Mouse (Mus musculus): Measurements from ENCODE around the gene C2cd5. TPM values are rescaled to one million over a fixed set of nuclear protein-coding genes. Genes with fewer than 3 reads are reported as not detected.

Gene C2cd5
- polyA plus RNA-seq, 1 experiment from 2014 or later, result 29.1 TPM

GRCm38 (mm10) chr6:142962881-142963280 is 137.1 kb downstream of the C2cd5 start:
- Histone ChIP-seq H3K9me3 (ENCODE audit: control insufficient read depth, low read length) (no peaks in the 10 kb centered on the region; the same call in 1 of the 2 replicates), H3K27me3 (ENCODE audit: control insufficient read depth, insufficient read depth, low read length) (no peaks in the 10 kb centered on the region), H3K4me2 (peak overlapping the region; percentile 90), H3K9ac (ENCODE audit: low read length) (no peak overlapping the region; the same call in 1 of the 2 replicates), H3K4me3 (ENCODE audit: low read depth, low read length) (peak overlapping the region; percentile 65), H3K36me3 (ENCODE audit: control insufficient read depth, insufficient read depth, low read length) (no peaks in the 10 kb centered on the region), H3K4me1 (ENCODE audit: control insufficient read depth, insufficient read depth, low read length) (peaks cover 3% of the 10 kb centered on the region; the same call in 1 of the 2 replicates), H3K27ac (ENCODE audit: low read depth, low read length) (no peak overlapping the region)
- 92% methylated on average over 14 of the region's 14 CpGs for WGBS
- DNase-seq (ENCODE audit: low spot score, missing footprints), result peak; percentile 79
- no peak for ATAC-seq (ENCODE audit: low FRiP score)

- Histone ChIP-seq H3K4me2 (peak overlapping the region; percentile 90), H3K4me3 (ENCODE audit: low read depth, low read length) (peak overlapping the region; percentile 0; the same call in 1 of the 2 replicates), H3K36me3 (ENCODE audit: control insufficient read depth, insufficient read depth, low read length) (no peaks in the 10 kb centered on the region), H3K9ac (ENCODE audit: low read length) (no peak overlapping the region), H3K27ac (ENCODE audit: low read depth, low read length) (no peak overlapping the region), H3K9me3 (ENCODE audit: control insufficient read depth, low read length) (no peaks in the 10 kb centered on the region; the same call in 1 of the 2 replicates), H3K4me1 (ENCODE audit: control insufficient read depth, insufficient read depth, low read length) (peaks cover 3% of the 10 kb centered on the region; the same call in 1 of the 2 replicates), H3K27me3 (ENCODE audit: control insufficient read depth, insufficient read depth, low read length) (no peaks in the 10 kb centered on the region)
- ATAC-seq (ENCODE audit: low FRiP score), result no peak
- WGBS, result 81% methylated on average over 10 of the region's 10 CpGs
- peak; percentile 71 for DNase-seq (ENCODE audit: low spot score, missing footprints)
Observed at GRCm38 (mm10) chr6:142962476-142962875, 137.5 kb downstream of the C2cd5 start.

GRCm38 (mm10) chr6:142961721-142962455 is 138.1 kb downstream of the C2cd5 start:
- no peak overlapping the region for H3K4me3 ChIP-seq (ENCODE audit: low read depth, low read length)
- whole genome bisulfite sequencing, result 83% methylated on average over 9 of the region's 9 CpGs

More at GRCm38 (mm10) chr6:142961721-142962455, 138.1 kb downstream of the C2cd5 start:
- H3K36me3 ChIP-seq (ENCODE audit: control insufficient read depth, insufficient read depth, low read length), result no peaks in the 10 kb centered on the region
- no peak overlapping the region for H3K9ac ChIP-seq (ENCODE audit: low read length)
- H3K4me1 ChIP-seq (ENCODE audit: control insufficient read depth, insufficient read depth, low read length), result peaks cover 3% of the 10 kb centered on the region; the same call in 1 of the 2 replicates
- ATAC-seq (ENCODE audit: low FRiP score), result no peak
- no peaks in the 10 kb centered on the region for H3K27me3 ChIP-seq (ENCODE audit: control insufficient read depth, insufficient read depth, low read length)
- H3K4me2 ChIP-seq, result peak overlapping the region; percentile 90
- DNase-seq (ENCODE audit: low spot score, missing footprints), result peak; percentile 82
- H3K9me3 ChIP-seq (ENCODE audit: control insufficient read depth, low read length), result no peaks in the 10 kb centered on the region; the same call in 1 of the 2 replicates
- H3K27ac ChIP-seq (ENCODE audit: low read depth, low read length), result no peak overlapping the region

Other genes with a start within 250 kb of the C2cd5 start
- 3.8 and 5.4 TPM in 2 replicates for gene St8sia1, start 135.7 kb downstream of the C2cd5 start, polyA plus RNA-seq (2014; fragmentation: Nextera tagmentation; extraction: Ambion mirVana)
- 30.7 and 32.3 TPM in 2 replicates for gene Etnk1, start 67.1 kb upstream of the C2cd5 start, polyA plus RNA-seq (2014; fragmentation: Nextera tagmentation; extraction: Ambion mirVana)